Mouse (Mus musculus) limb, embryonic 11.5 days (tissue): ENCODE measurements around the gene Mtss1l. TPM values are rescaled to one million over a fixed set of nuclear protein-coding genes. Genes with fewer than 3 reads are reported as not detected.

ENCODE experiments used
- ATAC-seq: fragments of 200-750 bp; cut with Nextera tagmentation; 2 replicates; pipeline ENCODE4 v1.8.0; 2017; ENCODE audit warnings: low read depth; ENCODE audit not compliant: insufficient number of reproducible peaks, low FRiP score, low TSS enrichment
- DNase-seq: peaks from one replicate; pipeline ENCODE4 v3.0.0-alpha.2; 2015; ENCODE audit warnings: low spot score
- H3K27ac ChIP-seq: fragments of 300-500 bp; sonication (generic); replicated peaks from 2 replicates; pipeline ENCODE4 v1.5.1; 2014; ENCODE audit warnings: low read depth, mild to moderate bottlenecking, low read length
- H3K27me3 ChIP-seq: fragments of 300-500 bp; sonication (generic); 2 replicates; pipeline ENCODE4 v1.6.1; 2014; ENCODE audit warnings: mild to moderate bottlenecking, low read length, mixed read lengths; ENCODE audit not compliant: control insufficient read depth, insufficient read depth
- H3K36me3 ChIP-seq: fragments of 300-500 bp; sonication (generic); 2 replicates; pipeline ENCODE4 v1.6.1; 2014; ENCODE audit warnings: mild to moderate bottlenecking, low read length, moderate library complexity, mixed read lengths; ENCODE audit not compliant: control insufficient read depth, insufficient read depth
- H3K4me1 ChIP-seq: fragments of 300-500 bp; sonication (generic); 2 replicates; pipeline ENCODE4 v1.6.1; 2014; ENCODE audit warnings: low read length, mixed read lengths; ENCODE audit not compliant: control insufficient read depth, insufficient read depth
- H3K4me2 ChIP-seq: fragments of 300-500 bp; sonication (generic); 2 replicates; pipeline ENCODE4 v1.6.1; 2014; ENCODE audit warnings: low read depth, mild to moderate bottlenecking, moderate library complexity; ENCODE audit not compliant: severe bottlenecking
- H3K4me3 ChIP-seq: fragments of 300-500 bp; sonication (generic); 2 replicates; pipeline ENCODE4 v1.5.1; 2014; ENCODE audit warnings: low read depth, low read length
- H3K9ac ChIP-seq: fragments of 300-500 bp; sonication (generic); 2 replicates; pipeline ENCODE4 v1.6.1; 2014; ENCODE audit warnings: mild to moderate bottlenecking, low read length
- H3K9me3 ChIP-seq: fragments of 300-500 bp; sonication (generic); 2 replicates; pipeline ENCODE4 v1.6.1; 2016; ENCODE audit warnings: low read length; ENCODE audit not compliant: control insufficient read depth
- WGBS: fragments of 180-500 bp; shearing (Covaris S2); extraction: QIAGEN DNeasy Blood & Tissue Kit; methylation state at CpG from one replicate; pipeline ENCODE4 v1.1.7; 2014; 5-methylcytosine and 5-hydroxymethylcytosine counted together
- polyA plus RNA-seq: library from polyadenylated mRNA; unstranded; fragments of >200 nt; fragmentation: Nextera tagmentation; extraction: Ambion mirVana; gene quantifications from 2 replicates; pipeline ENCODE4 v1.2.1, GENCODE M21; 2014

Mtss1l gene
- polyA plus RNA-seq, 1 experiment from 2014 or later = 15.7 TPM

- Histone ChIP-seq H3K9ac (no peak overlapping the region), H3K4me2 (no peak overlapping the region), H3K4me1 (no peaks in the 10 kb centered on the region), H3K27me3 (no peaks in the 10 kb centered on the region), H3K4me3 (no peak overlapping the region), H3K9me3 (no peaks in the 10 kb centered on the region), H3K36me3 (no peaks in the 10 kb centered on the region; the same call in 1 of the 2 replicates), H3K27ac (no peak overlapping the region)
- ATAC-seq (no peak), DNase-seq (no peak)
- 89% methylated on average over 9 of the region's 9 CpGs for WGBS
These were observed 31.3 kb upstream of the Mtss1l start for GRCm38 (mm10) chr8:110689961-110690360.

DNA sequence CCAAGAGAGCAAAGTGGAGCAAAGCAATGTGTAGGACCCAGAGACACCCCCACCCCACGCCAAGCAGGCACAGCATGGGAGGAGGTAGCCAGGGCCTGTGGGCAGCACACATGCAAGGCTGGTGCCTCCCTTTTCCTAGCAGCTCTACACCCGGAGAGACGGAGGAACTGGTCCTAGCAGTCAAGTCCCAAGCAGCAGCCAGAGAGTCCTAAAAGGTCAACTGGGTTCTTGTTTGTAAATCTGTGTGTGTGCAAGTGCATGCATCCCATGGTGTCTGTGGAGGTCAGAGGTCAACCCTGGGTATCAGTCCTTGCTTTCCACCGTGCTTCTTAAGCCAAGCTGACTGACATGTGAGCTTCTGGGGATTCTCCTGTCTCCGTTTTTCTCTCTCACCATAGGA lies 27.1 kb upstream of the Mtss1l start:
- Histone ChIP-seq H3K27ac (no peak overlapping the region), H3K9me3 (no peaks in the 10 kb centered on the region), H3K36me3 (peaks cover 2% of the 10 kb centered on the region; the same call in 1 of the 2 replicates), H3K4me1 (no peaks in the 10 kb centered on the region), H3K9ac (no peak overlapping the region), H3K4me3 (no peak overlapping the region), H3K4me2 (no peak overlapping the region), H3K27me3 (no peaks in the 10 kb centered on the region)
- DNase-seq = no peak
- no peak for ATAC-seq
- 81% methylated on average over 5 of the region's 5 CpGs for WGBS

- Histone ChIP-seq H3K9me3 (no peaks in the 10 kb centered on the region), H3K27me3 (no peaks in the 10 kb centered on the region), H3K4me3 (no peak overlapping the region), H3K36me3 (peaks cover 2% of the 10 kb centered on the region; the same call in 1 of the 2 replicates), H3K4me2 (no peak overlapping the region), H3K4me1 (no peaks in the 10 kb centered on the region), H3K9ac (no peak overlapping the region), H3K27ac (no peak overlapping the region)
- ATAC-seq (no peak), DNase-seq (no peak)
- 92% methylated on average over 4 of the region's 4 CpGs for WGBS
These were observed 26.4 kb upstream of the Mtss1l start for GRCm38 (mm10) chr8:110694826-110695225.

DNA sequence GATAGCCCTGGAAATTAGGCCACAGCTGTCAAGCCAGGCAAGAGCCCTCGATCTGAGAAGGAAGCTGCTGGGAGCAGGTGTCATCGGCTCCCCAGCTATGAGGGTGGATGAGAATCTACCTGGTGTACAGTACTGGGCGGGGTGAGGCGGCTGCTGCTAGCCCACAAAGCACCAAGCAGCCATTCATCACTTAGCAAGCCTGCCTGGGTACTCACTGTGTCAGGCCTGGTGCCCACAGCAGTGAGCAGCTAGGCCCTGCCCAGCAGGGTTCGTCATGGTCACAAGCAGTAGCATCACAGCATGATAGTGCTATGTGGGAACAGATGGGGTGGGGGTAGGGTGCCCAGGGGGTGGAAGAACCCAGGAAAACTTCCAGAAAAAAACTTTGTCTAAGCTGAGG lies 25.8 kb upstream of the Mtss1l start:
- Histone ChIP-seq H3K4me1 (no peaks in the 10 kb centered on the region), H3K36me3 (peaks cover 2% of the 10 kb centered on the region; the same call in 1 of the 2 replicates), H3K9ac (no peak overlapping the region), H3K27ac (no peak overlapping the region), H3K4me3 (no peak overlapping the region), H3K27me3 (no peaks in the 10 kb centered on the region), H3K4me2 (no peak overlapping the region), H3K9me3 (no peaks in the 10 kb centered on the region)
- ATAC-seq = no peak
- no peak for DNase-seq
- 90% methylated on average over 5 of the region's 5 CpGs for WGBS

GRCm38 (mm10) chr8:110696051-110696450 lies 25.2 kb upstream of the Mtss1l start:
- Histone ChIP-seq H3K27me3 (no peaks in the 10 kb centered on the region), H3K9ac (no peak overlapping the region), H3K9me3 (no peaks in the 10 kb centered on the region), H3K4me1 (no peaks in the 10 kb centered on the region), H3K4me3 (no peak overlapping the region), H3K4me2 (no peak overlapping the region), H3K27ac (no peak overlapping the region), H3K36me3 (peaks cover 2% of the 10 kb centered on the region; the same call in 1 of the 2 replicates)
- ATAC-seq (no peak), DNase-seq (no peak)
- 89% methylated on average over 4 of the region's 4 CpGs for WGBS

DNA sequence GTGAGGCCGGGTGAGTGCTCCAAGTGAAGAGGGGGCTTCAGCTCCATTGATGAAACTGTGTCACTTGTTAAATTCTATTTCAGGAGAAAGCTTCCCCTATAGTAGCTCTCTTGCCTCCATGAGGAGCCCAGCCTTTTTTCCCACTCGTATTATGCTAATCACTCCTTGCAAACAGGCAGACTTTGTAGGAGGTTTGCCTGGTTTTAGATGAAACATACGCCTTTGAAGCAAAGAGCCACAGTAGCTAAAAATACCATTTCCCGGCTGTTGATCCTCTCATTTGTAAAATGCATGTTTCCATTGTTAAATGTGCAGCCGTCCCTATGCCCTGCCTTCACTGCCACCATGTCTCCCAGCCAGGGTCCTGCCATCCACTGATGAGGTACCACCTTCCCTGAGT lies 23.7 kb upstream of the Mtss1l start:
- H3K9ac ChIP-seq = no peak overlapping the region
- no peaks in the 10 kb centered on the region for H3K27me3 ChIP-seq
- H3K4me2 ChIP-seq = no peak overlapping the region
- H3K4me3 ChIP-seq = no peak overlapping the region
- no peaks in the 10 kb centered on the region for H3K9me3 ChIP-seq
- DNase-seq (no peak), ATAC-seq (no peak)
- no peak overlapping the region for H3K27ac ChIP-seq
- peaks cover 2% of the 10 kb centered on the region; the same call in 1 of the 2 replicates for H3K36me3 ChIP-seq
- no peaks in the 10 kb centered on the region for H3K4me1 ChIP-seq
- WGBS = 90% methylated on average over 5 of the region's 5 CpGs

DNA sequence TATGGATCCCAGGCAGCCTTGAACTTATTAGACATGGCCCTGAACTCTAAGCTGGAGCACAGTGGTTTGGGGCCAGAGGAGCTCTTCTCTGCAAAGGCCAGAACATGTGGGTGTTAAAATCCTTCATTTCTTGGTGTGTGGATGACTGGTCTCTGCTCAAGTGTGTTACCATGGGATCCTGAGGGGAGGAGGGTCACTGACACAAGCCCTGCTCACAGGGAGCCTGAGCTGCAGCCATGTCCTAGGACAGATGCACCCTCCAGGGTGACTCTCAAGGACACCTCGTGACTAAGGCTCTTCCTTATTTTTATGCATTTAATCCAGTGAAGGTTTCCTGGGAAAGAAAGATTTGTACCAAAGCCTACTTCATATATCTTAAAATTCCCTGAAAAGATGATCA lies 23.2 kb upstream of the Mtss1l start:
- Histone ChIP-seq H3K9me3 (no peaks in the 10 kb centered on the region), H3K36me3 (peaks cover 2% of the 10 kb centered on the region; the same call in 1 of the 2 replicates), H3K27ac (no peak overlapping the region), H3K27me3 (no peaks in the 10 kb centered on the region), H3K9ac (no peak overlapping the region), H3K4me3 (no peak overlapping the region), H3K4me1 (no peaks in the 10 kb centered on the region), H3K4me2 (no peak overlapping the region)
- DNase-seq (no peak), ATAC-seq (no peak)
- WGBS = 88% methylated on average over 1 of the region's 1 CpGs

DNA sequence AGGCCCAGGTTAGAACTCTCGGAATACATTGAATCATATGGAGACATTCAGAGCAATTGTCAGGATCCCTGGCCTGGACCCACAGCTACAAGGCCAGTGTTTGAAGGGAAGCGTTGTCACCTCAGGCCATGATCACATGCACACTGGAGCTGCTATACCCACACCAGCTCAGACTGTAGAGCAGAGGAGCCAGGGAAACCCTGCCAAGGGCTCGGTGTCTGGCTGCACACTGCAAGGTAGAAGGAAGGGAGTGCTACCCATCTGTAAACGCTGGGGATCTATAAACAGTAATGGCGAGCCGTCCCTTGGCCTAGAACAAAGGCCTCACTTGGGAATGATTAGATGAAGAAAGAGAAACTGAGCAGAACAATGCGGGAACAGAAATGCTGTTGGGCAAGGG lies 21.8 kb upstream of the Mtss1l start:
- WGBS = 82% methylated on average over 7 of the region's 7 CpGs
- no peak overlapping the region for H3K27ac ChIP-seq
- H3K36me3 ChIP-seq = peaks cover 2% of the 10 kb centered on the region; the same call in 1 of the 2 replicates
- ATAC-seq (no peak), DNase-seq (no peak)
- no peaks in the 10 kb centered on the region for H3K9me3 ChIP-seq
- no peak overlapping the region for H3K4me3 ChIP-seq
- H3K9ac ChIP-seq = no peak overlapping the region
- H3K4me2 ChIP-seq = no peak overlapping the region
- H3K27me3 ChIP-seq = no peaks in the 10 kb centered on the region
- H3K4me1 ChIP-seq = no peaks in the 10 kb centered on the region

DNA sequence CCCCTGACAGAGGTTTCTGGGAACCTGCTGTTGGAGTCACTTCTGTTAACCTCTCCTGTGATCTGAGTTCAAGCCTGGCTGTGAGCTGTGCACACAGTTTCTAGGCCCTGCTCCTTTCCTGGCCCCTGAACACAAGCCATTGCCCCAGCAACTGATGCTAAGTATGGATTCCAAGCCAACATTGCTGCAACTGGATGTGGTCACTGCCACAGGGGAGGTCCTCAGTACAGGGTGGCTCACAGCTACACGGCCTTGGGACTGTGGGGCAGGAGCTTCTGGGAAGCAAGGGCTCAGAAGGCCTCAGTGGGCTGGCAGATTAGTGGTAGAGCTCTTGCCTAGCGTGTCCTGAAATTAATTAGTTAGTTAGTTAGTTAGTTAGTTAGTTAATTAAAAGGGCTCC lies 20.7 kb upstream of the Mtss1l start:
- no peak overlapping the region for H3K4me3 ChIP-seq
- no peaks in the 10 kb centered on the region for H3K27me3 ChIP-seq
- H3K9me3 ChIP-seq = no peaks in the 10 kb centered on the region
- H3K4me2 ChIP-seq = no peak overlapping the region
- DNase-seq (no peak), ATAC-seq (no peak)
- H3K27ac ChIP-seq = no peak overlapping the region
- no peaks in the 10 kb centered on the region for H3K4me1 ChIP-seq
- WGBS = 88% methylated on average over 2 of the region's 2 CpGs
- 0 out of 2 replicates have a peak, but pooled peaks cover 2% of the 10 kb centered on the region for H3K36me3 ChIP-seq
- H3K9ac ChIP-seq = no peak overlapping the region
